Mouse (Mus musculus) CD4-positive, CD25-positive, alpha-beta regulatory T cell, adult 2 months (primary cell): ENCODE results near the gene Ints4.
"Not testable (repeated sequence)": the region's sequence is repeated elsewhere in the genome, so short reads cannot be mapped to it uniquely, and the experiment has no call there.

ENCODE experiments used
- DNase-seq: peaks from one replicate; pipeline ENCODE4 v3.0.0-alpha.2; 2012; ENCODE audit warnings: low read depth, low spot score

Ints4 gene

GRCm38 (mm10) chr7:97480821-97481339, at the start of gene Ints4:
TSS of gene Ints4 (plus strand) at chr7:97480956.
- DNase-seq = peak; percentile 91

GRCm38 (mm10) chr7:97433517-97433916, 47.2 kb upstream of the Ints4 start:
- not testable (repeated sequence) for DNase-seq

- no peak for DNase-seq
These were observed 46.2 kb upstream of the Ints4 start for GRCm38 (mm10) chr7:97434517-97434916.

- no peak for DNase-seq
These were observed 41.8 kb upstream of the Ints4 start for GRCm38 (mm10) chr7:97438986-97439385.

- no peak for DNase-seq
These were observed 34.4 kb upstream of the Ints4 start for GRCm38 (mm10) chr7:97446171-97446925.

- no peak for DNase-seq
These were observed 33.7 kb upstream of the Ints4 start for GRCm38 (mm10) chr7:97447050-97447531.

- not testable (repeated sequence) for DNase-seq
These were observed 29.7 kb upstream of the Ints4 start, which contains the start of gene Kctd14 for GRCm38 (mm10) chr7:97451023-97451422. TSS of gene Kctd14 (plus strand) at chr7:97451323.

- DNase-seq = peak; percentile 7
These were observed 28.6 kb upstream of the Ints4 start for GRCm38 (mm10) chr7:97452196-97452595.

GRCm38 (mm10) chr7:97453141-97453921, 27.4 kb upstream of the Ints4 start:
- DNase-seq = peak; percentile 41

GRCm38 (mm10) chr7:97454795-97455194, 26.0 kb upstream of the Ints4 start:
- DNase-seq = no peak

GRCm38 (mm10) chr7:97455577-97455976, 25.2 kb upstream of the Ints4 start:
- no peak for DNase-seq

GRCm38 (mm10) chr7:97473001-97473400, 7.8 kb upstream of the Ints4 start:
- no peak for DNase-seq

- no peak for DNase-seq
These were observed 1.4 kb upstream of the Ints4 start for GRCm38 (mm10) chr7:97479349-97479748.

GRCm38 (mm10) chr7:97480290-97480689, 466 bp upstream of the Ints4 start:
- no peak for DNase-seq

- DNase-seq = no peak
These were observed 2.6 kb downstream of the Ints4 start for GRCm38 (mm10) chr7:97483378-97483777.

- peak; percentile 22 for DNase-seq
These were observed 10.4 kb downstream of the Ints4 start for GRCm38 (mm10) chr7:97491157-97491556.

- peak; percentile 48 for DNase-seq
These were observed 11.7 kb downstream of the Ints4 start for GRCm38 (mm10) chr7:97492420-97492819.

GRCm38 (mm10) chr7:97495052-97495451, 14.3 kb downstream of the Ints4 start:
- no peak for DNase-seq

- DNase-seq = no peak
These were observed 19.9 kb downstream of the Ints4 start for GRCm38 (mm10) chr7:97500555-97501209.

- DNase-seq = no peak
These were observed 34.0 kb downstream of the Ints4 start for GRCm38 (mm10) chr7:97514786-97515185.

GRCm38 (mm10) chr7:97519935-97520334, 39.2 kb downstream of the Ints4 start:
- DNase-seq = no peak

- DNase-seq = no peak
These were observed 54.8 kb downstream of the Ints4 start for GRCm38 (mm10) chr7:97535531-97535930.
